Mouse (Mus musculus) layer of hippocampus, adult 11-12 months (tissue): Measurements from ENCODE around the gene Fip1l1.
A peak's percentile ranks its signal among the peaks of the same experiment; 100 is the strongest.

Experiments used
- DNase-seq: peaks from one replicate; pipeline ENCODE4 v3.0.0; 2022; ENCODE audit warnings: low spot score

Gene Fip1l1

DNA sequence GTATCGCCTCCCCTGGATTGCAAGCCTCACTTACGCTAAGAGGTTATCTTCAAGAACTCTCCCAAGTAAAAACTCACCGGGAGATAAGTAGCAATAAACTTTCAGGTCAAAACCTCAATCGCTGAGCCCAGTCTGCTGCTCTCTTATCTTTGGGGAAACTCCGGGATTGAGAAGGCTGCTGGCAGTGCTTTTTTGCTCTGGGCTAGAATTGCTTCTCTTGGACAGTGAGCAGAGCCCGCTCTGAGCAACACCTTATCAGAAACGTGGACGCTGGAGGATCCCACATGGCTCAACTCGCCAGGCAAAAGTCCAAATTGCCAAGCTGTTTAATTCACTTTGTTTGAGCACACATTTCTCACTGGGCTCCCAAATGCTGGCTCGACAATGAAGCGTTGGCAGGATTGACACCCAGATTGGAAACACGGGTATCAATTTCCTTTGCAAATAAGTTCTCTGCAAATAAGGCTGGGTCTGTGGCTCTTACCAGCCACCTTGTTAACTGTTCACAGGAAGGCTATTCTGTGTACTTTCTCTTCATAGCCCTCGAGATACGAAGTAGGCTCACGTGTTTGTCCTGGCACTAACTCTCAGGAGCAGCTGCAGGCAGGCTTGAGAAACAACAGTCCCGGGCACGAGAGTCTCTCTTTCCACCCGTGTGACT, 78.4 kb downstream of the Fip1l1 start:
- DNase-seq = peak; percentile 15

DNA sequence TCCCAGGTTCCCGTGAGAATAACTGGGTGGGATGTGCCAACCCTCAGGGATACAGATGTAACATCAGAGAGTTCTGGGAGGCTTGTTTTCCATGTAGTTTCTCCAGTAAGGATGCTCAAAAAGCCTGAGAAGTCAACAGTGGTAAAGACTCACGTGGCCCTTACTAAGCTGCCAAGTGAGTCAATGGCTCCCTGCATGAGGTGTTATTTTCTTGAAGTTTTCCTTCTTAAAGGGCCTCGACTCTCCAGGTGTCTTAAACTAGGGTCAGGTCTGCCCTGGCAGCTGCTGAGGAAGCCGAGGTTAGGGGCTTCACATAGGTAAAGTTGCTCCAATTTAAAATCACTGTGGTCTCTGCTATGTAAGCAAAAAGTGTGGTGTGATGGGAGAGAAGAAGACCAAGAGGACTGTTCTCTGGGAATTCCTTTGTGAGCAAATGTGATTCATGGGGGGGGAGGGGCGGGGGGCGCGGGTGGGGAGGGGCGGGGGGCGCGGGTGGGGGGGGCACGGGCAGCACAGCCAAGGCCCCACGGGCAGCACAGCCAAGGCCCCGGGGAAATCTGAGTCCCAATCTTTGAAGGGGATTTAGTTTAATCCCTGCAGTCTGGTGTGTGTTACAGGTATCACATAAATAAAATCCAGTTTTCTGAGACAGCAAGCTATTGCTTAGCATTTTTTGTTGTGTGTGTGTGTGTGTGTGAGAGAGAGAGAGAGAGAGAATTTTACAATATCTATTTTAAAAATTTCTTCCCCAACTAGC, 82.7 kb downstream of the Fip1l1 start:
- no peak for DNase-seq

DNA sequence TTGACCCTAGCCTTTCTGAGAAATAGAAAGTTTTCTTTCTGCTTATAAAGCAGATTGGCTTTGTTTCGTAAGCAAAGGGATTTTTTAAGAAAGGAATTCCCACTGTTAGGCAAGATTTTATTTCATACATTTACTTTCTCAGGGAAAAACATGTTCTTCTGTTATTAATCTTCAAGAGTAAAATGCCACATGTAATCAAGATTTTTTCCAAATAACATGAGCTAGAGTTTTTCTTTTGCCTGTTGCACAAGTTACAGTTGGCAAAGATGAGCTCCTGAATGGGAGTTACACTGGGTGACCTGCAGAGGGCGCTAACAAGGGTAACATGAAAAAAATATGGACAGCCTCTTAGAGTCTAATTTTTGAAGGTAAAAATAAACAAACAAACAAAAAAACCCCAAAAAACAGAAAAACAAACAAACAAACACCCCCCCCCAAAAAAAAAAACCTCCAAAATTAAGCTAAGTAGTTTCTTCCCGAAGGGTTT, 83.4 kb downstream of the Fip1l1 start:
- DNase-seq = no peak

DNA sequence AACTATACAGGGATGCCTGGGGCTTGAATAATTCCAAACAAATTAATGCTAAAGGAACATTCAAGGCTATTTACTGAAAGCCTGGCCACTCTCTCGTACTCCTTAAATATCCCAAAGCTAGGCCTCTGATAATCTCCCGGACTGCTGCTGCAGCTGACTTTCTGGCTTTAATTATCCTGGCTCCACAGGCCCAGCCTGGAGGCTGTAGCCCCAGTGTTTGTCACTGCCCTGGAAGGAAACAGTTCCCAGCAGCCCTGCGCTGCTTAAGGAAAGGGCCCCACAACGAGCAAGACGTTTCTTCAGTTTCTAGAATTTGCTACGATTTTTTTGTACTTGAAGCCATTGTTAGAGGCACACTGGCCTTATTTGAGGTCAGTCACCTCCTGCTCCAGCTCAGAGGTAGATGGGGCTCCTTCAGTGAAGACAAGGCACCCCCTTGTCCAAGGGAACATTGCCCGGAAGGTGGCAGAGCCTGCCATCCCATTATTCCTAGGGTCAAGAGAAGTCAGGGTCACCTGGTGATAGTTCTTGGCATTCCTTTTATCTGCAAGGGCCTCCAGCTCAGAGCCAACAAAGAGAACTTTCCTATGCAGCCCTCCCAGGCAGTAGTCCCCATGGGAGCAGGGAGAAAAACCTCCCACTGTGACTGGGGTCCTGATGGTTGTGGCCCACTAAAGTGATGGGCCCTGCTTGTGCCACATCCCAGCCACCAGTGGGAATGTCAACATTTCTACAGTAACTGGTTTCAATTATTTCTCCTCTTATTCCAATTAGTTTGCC, 86.6 kb downstream of the Fip1l1 start:
- DNase-seq = no peak

DNA sequence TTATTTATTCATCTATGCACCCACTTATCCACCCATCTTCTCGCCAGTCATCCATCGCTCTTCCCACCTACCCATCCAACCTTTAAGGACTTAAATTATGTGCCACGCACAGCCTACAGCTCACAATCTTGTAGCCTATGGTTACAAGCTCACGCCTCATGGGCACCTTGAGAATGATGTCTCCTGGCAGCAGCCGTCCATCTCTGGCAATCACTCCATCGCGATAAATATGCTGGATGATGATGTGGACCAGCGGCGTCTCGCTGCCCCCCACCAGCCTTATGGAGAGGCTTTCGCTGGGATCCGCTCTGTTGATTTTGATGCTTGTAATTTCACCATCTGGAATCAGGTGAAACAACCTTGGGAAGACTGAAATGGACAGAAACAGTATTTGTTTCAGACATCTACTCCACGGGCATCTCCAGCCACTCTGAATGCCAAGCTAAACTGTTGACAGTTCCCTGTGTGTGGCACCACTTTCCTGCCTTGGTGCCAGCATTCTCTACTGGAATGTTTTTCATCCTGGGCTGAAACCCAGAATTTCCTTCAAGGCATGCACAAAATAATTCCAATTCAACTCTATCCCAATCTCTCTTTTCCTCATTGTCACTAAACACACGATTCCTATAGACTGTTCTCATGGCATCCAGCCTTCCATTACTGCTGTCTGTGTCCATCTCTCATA, 88.2 kb downstream of the Fip1l1 start:
- no peak for DNase-seq

DNA sequence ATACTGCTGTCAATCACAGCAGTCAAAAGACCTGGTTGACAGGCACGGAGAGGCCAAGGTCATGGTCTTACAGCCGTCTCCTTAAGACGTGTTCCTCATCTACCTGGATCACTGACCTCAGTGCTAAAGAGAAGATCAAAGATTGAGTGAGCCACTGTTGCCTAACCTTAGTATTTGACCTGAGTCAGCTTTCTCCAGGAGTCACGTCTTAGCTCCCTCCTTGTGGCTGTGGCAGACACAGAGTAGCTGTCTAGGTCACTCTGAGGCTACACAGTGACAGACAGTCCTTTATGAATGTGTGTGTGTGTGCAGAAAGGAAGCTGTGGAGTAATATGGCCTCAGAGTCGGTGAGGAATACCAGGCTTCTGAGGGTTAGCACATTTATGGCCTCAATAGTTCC, 89.1 kb downstream of the Fip1l1 start:
- no peak for DNase-seq

DNA sequence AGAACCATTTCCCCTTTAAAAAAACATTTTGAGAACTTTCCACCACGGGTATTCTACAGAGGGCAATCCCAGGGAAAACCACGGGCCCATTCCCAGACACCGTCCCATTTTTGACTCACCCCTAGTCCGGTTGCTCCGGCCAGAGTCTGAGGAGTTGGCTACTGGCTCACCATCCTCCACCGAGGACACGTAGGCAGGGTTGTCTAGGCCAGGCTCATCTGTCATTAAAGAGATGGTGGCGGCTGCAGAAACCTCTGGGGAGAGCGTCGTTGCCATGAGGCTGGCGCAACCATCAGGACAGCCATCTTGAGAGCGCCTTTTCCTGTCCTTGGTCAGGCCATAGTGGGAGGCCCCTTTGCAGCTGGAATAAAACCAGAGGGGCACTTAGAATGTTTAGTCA, 92.8 kb downstream of the Fip1l1 start:
- DNase-seq = no peak

DNA sequence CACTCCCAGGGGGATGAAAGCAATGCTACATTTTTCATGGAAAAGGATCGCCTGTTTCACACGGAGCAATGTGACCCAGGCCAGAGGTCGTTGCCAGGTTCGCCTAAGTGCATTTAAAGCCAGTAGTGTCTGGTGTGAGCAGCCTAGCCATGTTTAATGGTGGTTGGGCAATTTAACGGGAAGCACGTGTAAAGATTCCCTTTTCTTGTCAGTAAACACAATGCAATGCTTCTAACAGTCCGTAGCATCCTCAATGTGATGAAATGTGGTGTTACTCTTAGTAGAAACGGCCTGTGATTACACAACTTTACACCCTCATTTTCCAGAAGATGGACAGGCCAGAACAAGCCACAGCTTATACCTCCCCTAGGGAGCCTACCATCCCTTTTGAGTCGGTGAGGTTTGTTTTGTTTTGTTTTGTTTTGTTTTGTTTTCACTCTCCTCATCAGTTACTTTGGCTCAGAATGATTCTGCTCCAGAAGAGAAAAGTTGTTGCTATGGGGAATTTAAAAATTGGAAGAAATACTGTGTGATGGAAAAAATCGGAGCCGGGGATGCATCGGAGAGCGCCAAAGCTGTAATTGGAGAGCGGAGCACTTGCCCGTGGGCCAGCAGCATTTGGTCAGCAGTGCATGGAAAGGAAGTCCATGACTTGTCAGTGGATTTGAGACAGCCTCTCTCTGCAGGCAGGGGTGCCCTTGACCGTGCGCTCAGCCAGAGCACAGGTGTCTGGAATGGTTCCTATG, 97.3 kb downstream of the Fip1l1 start:
- no peak for DNase-seq

DNA sequence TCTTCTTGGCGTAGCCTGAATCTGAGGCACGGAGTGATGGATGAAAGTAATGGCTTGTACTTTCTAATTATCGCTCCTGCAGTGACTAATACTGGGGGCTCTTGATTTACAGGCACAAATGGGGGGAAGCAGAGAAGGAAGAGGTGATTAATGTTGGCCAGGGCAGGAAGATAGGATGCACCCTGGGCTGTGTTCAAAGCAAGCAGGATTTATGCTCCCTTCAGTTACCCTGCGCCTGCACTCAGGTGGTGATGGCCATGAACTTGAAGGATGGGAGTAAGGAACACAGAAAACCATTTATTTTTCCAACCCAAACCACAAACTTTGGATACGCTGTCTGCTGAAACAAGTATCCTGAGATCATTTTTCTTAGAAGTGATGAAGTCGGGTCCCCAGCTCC, 98.2 kb downstream of the Fip1l1 start:
- no peak for DNase-seq

DNA sequence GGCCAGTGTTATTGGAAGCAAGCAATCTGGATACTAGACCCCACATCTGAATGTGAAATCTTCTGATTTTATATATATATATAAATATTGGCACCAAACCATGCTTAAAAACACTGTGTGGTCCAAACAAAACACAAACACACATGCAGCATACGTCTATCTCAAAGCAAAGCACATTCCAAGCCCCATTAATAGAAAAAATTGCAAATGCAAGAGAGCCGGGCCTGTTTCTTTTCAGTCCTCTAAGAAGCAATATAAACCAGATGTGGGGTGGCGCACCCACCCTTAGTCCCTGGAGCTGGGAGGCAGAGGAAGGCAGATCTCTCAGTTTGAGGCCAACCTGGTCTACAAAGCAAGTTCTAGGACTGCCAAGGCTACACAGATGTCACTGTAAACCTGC, 99.1 kb downstream of the Fip1l1 start:
- DNase-seq = no peak

DNA sequence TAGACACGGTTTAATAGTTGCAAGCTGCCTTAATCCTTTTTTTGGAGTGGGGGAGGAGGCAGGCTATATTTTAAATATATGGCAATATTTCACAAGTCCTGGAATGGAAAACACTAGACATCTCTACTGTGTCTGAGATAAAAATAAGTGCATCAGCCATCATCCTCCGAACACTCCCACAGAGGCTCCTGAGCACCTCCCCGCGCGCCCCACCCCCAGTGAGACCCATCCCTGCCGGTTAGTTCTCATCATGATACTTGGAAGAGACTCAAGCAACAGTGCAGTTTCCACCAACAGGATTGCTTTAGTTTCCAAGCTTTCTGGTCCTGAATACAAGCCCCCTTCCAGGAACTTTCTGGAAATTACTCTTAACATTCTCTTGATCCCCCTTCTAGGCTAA, 104.3 kb downstream of the Fip1l1 start:
- no peak for DNase-seq

DNA sequence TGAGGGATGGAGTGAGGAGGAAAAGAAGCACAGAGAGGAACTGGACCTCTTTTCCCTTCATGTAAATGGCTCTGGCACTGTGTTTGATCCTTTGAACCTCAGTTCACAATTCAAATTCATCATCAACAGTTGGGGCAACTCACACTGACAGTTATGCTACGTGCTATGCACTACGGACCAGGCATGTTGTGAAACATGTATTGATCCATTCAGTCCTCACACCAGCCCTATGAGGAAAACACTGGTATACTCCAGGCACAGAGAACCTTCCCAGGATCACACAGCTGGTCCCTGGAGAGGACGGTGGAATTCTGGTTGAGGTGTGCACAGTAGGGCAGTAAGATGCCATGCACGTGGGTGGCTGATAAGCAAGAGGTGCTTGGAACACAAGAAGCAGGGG, 105.3 kb downstream of the Fip1l1 start:
- DNase-seq = no peak

DNA sequence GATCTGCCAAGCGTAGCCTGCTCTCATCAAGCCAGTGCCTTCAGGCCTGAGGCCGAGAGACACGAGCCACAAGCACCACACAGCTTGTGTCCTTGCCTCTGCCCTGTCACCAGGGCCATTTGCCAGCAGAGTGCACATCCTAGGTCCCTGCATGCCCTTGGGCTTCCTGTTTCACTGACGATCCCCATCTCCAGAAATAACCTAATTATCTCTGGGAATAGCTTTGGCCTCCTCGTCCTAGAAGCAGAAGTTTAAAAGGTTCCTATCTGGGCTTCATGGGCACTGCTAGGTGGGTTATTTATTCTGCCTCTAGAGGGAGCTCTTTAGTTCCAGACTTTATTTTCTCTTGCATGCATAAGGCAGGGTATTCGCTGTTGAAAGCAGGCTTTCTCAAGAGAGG, 105.8 kb downstream of the Fip1l1 start:
- peak; percentile 32 for DNase-seq

DNA sequence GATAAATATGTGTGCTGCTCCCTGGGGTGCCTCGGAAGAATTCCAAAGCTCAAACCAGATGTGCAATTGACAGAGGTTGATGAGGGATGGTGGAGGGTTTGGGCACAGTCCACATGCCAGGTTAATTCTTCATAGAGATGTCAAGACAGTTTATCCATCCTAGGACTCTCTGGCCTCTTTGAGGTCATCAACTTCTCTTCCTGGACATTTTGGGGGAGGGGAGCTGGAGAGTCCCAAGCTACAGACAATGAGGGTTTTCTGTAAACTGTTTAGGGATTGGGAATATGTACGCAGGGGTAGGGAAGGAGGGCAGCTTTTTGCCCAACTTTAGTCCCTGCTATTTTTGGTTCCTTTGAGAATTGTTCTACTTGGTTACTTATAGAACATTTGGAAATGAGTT, 107.0 kb downstream of the Fip1l1 start:
- DNase-seq = no peak

DNA sequence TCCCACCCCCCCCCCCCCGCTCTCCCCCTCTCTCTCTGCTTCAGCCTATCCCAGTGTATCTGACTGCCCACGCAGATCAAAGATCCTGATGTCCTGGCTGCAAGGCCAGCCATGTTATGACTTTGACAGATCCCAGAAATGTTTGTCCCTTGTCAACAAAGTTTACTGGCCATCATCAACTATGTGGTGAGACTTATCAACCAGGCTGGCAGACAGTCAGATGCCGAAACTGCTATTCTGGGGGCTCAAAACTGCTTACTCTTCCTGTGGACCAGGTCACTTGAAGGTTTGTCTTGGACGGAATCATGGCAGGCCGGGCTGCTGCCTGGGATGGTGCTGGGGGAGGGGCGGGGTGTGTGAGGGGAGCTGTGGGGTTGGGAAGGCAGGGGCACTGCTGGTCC, 112.3 kb downstream of the Fip1l1 start:
- no peak for DNase-seq

DNA sequence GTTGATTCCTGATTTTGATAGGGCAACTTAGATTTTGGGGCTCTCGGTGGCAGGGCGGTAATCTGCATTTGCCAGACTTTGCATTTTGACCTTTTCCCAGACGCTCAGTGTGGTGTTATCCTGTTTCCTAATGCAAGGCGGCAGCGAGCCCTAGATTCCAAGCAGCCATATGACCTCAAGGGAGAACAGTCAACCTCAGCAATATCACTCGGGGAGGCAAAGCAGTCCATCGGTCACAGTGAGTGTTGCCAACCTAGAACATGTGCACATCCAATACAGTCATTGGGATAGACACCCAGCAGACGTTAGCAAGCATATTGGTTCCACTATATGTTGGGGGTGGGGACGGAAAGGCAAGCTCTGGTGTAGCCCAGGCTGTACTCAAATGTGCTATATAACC, 113.0 kb downstream of the Fip1l1 start:
- no peak for DNase-seq
